Comparison of ENCODE assay signal across 10 mouse cellular contexts in the genomic region with DNA sequence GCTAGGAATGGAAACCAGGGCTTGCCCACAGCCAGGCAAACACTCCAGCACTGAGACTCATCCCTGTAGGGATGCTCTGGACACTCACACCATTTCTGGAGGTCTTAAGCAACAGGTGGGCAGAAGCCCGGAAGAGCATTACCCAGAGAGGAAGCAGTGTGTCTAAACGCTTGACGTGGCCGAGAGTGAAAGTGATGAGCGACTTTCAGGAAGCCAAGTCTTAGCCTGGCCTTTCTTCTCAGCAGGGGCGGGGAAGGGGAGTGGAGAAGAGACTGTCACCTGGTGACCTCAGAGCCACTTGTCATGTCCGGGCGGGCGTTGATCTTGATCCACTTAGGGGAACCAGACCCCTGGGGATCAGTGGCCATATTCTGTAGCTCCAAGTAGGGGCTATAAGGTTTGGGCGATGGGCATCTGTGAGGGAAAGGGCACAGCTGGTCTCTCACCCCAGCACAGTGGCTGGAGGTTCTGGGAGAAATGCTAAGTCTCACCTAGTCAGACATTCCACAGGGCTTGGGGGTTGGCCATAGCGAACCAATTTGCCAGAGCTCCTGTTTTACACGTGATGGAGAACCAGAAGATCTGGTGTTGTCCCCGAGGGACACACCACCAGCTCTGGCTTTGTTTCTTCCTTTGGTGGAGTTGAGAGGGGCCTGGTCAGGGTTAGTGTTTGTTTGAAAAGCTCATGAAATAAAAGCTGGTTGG. TPM values are rescaled to one million over a fixed set of nuclear protein-coding genes. Genes with fewer than 3 reads are reported as not detected.
DNase-seq lines count a peak whose midpoint lies in the region; ATAC-seq and TF ChIP-seq lines count a peak whose summit lies in the region.
"Had no signal": no experiment of that assay in that cellular context is flagged by ENCODE, and none has a peak within 500 bp of the region (broad histone marks: within the 10 kb centered on the region; RNA-seq: fewer than 3 reads in every experiment).

No protein-coding gene starts in this region.

- TF ChIP-seq CTCF in kidney, adult 2 months (conservative IDR thresholded peaks at IDR 0.05; ENCODE audit: insufficient read depth, insufficient read length, low read depth, low read length), result no peak

- H3K4me3 ChIP-seq in kidney, adult 2 months (ENCODE audit: insufficient read depth, low read depth, low read length), result no peak overlapping the region
- H3K4me3 ChIP-seq in limb, embryonic 10.5 days, result no peak overlapping the region
- no peak overlapping the region for H3K4me3 ChIP-seq in midbrain, embryonic 10.5 days
- H3K4me3 ChIP-seq in forebrain, embryonic 13.5 days, result no peak overlapping the region
- H3K4me3 ChIP-seq: hindbrain, embryonic 10.5 days; limb, embryonic 15.5 days had no signal

- H3K36me3 ChIP-seq in kidney, adult 2 months (ENCODE audit: control insufficient read depth, insufficient read depth, low read length), result peaks cover 1% of the 10 kb centered on the region; the same call in 1 of the 2 replicates
- peaks cover 76% of the 10 kb centered on the region for H3K36me3 ChIP-seq in limb, embryonic 10.5 days
- peaks cover 73% of the 10 kb centered on the region for H3K36me3 ChIP-seq in midbrain, embryonic 10.5 days
- H3K36me3 ChIP-seq in forebrain, embryonic 13.5 days (ENCODE audit: poor library complexity, severe bottlenecking), result peaks cover 48% of the 10 kb centered on the region

- no peak for TF ChIP-seq POLR2A in kidney, adult 2 months (IDR thresholded peaks at IDR 0.05; ENCODE audit: low read depth, low read length)

- H3K4me1 ChIP-seq in kidney, adult 2 months (ENCODE audit: control insufficient read depth, insufficient read depth, low read length), result peaks cover 20% of the 10 kb centered on the region
- peaks cover 25% of the 10 kb centered on the region for H3K4me1 ChIP-seq in limb, embryonic 10.5 days
- H3K4me1 ChIP-seq in midbrain, embryonic 10.5 days, result peaks cover 16% of the 10 kb centered on the region
- peaks cover 31% of the 10 kb centered on the region for H3K4me1 ChIP-seq in forebrain, embryonic 13.5 days

- H3K9ac ChIP-seq in forebrain, embryonic 13.5 days, result no peak overlapping the region
- H3K9ac ChIP-seq: limb, embryonic 15.5 days had no signal

- WGBS in kidney, adult 2 months, result 48% methylated on average over 13 of the region's 13 CpGs
- WGBS in limb, embryonic 10.5 days, result 55% methylated on average over 13 of the region's 13 CpGs
- WGBS in midbrain, embryonic 10.5 days, result 81% methylated on average over 13 of the region's 13 CpGs
- 89% methylated on average over 13 of the region's 13 CpGs for WGBS in forebrain, embryonic 13.5 days

- no peak for DNase-seq in kidney, adult 2 months
- no peak for DNase-seq in kidney, postnatal 36 days
- DNase-seq in R1 (ENCODE audit: low read depth, low spot score), result peak; percentile 85
- no peak for DNase-seq in limb, embryonic 10.5 days (ENCODE audit: low spot score)
- peak; percentile 44 for DNase-seq in skeletal muscle tissue, adult 2 months (ENCODE audit: low read depth, low spot score)
- DNase-seq in midbrain, embryonic 10.5 days (ENCODE audit: low spot score), result no peak
- no peak for DNase-seq in frontal cortex, postnatal 10 days (ENCODE audit: low spot score in 2 of 2)

- no peak overlapping the region for H3K4me2 ChIP-seq in forebrain, embryonic 13.5 days
- H3K4me2 ChIP-seq: limb, embryonic 15.5 days had no signal

- H3K27ac ChIP-seq in kidney, adult 2 months (ENCODE audit: insufficient read depth, low read depth, low read length), result peak overlapping the region; percentile 59; the same call in 1 of the 2 replicates
- H3K27ac ChIP-seq in limb, embryonic 10.5 days, result peak overlapping the region; percentile 5; the same call in 1 of the 2 replicates
- H3K27ac ChIP-seq in midbrain, embryonic 10.5 days (replicated peaks), result no peak overlapping the region
- no peak overlapping the region for H3K27ac ChIP-seq in forebrain, embryonic 13.5 days
- H3K27ac ChIP-seq: limb, embryonic 15.5 days had no signal

- no peaks in the 10 kb centered on the region for H3K27me3 ChIP-seq in kidney, adult 2 months (replicated peaks; ENCODE audit: control insufficient read depth, insufficient read depth, low read length)
- no peaks in the 10 kb centered on the region for H3K27me3 ChIP-seq in limb, embryonic 10.5 days (ENCODE audit: low read depth, poor library complexity, severe bottlenecking)
- H3K27me3 ChIP-seq in midbrain, embryonic 10.5 days (ENCODE audit: low read depth, poor library complexity, severe bottlenecking), result no peaks in the 10 kb centered on the region
- no peaks in the 10 kb centered on the region for H3K27me3 ChIP-seq in forebrain, embryonic 13.5 days
- H3K27me3 ChIP-seq: limb, embryonic 15.5 days had no signal

- H3K9me3 ChIP-seq in limb, embryonic 10.5 days (replicated peaks), result no peaks in the 10 kb centered on the region
- peaks cover 5% of the 10 kb centered on the region; the same call in 1 of the 2 replicates for H3K9me3 ChIP-seq in midbrain, embryonic 10.5 days (replicated peaks)
- H3K9me3 ChIP-seq in forebrain, embryonic 13.5 days (replicated peaks), result no peaks in the 10 kb centered on the region
- H3K9me3 ChIP-seq: hindbrain, embryonic 10.5 days; limb, embryonic 15.5 days had no signal

- no peak for ATAC-seq in forebrain, embryonic 13.5 days

RNA-seq across cellular contexts. Expression of a gene that starts 22.4 kb away (rescaled TPM):
- 277 and 336 TPM in 2 replicates for polyA plus RNA-seq in kidney, adult 2 months (2012; rRNA removed)
- 45.0 and 49.7 TPM in 2 replicates for polyA plus RNA-seq in limb, embryonic 10.5 days (2016; fragmentation: Nextera tagmentation; extraction: Ambion mirVana)
- 49.5 and 63.7 TPM in 2 replicates for polyA plus RNA-seq in midbrain, embryonic 10.5 days (2016; fragmentation: Nextera tagmentation; extraction: Ambion mirVana)
- polyA plus RNA-seq in forebrain, embryonic 13.5 days (2015; fragmentation: Nextera tagmentation; extraction: Ambion mirVana), result 68.2 and 73.1 TPM in 2 replicates

Comparison
In these comparisons a context has a peak if more than half of its experiments do, and no peak if none do; other contexts are left out.
1. DNase-seq: peak in R1 (single experiment) and skeletal muscle tissue, adult 2 months (single experiment); none in kidney, adult 2 months (single experiment), kidney, postnatal 36 days (0 of 2), limb, embryonic 10.5 days (single experiment), midbrain, embryonic 10.5 days (single experiment) and frontal cortex, postnatal 10 days (0 of 2).
2. H3K27ac ChIP-seq: peak in kidney, adult 2 months (single experiment) and limb, embryonic 10.5 days (single experiment); none in midbrain, embryonic 10.5 days (single experiment) and forebrain, embryonic 13.5 days (single experiment).